Mouse (Mus musculus) v-Abl transformed pro-B cells (cell line): ENCODE measurements around the gene Retreg1.

Source experiments
- in situ Hi-C, 2 experiments: fragments of 400-800 bp; cut with MboI; formaldehyde crosslinking; loops; one replicate each; pipeline ENCODE4 v1.15.1; 2025; ENCODE audit not compliant: unreplicated experiment in 2 of 2

The Retreg1 gene

DNA sequence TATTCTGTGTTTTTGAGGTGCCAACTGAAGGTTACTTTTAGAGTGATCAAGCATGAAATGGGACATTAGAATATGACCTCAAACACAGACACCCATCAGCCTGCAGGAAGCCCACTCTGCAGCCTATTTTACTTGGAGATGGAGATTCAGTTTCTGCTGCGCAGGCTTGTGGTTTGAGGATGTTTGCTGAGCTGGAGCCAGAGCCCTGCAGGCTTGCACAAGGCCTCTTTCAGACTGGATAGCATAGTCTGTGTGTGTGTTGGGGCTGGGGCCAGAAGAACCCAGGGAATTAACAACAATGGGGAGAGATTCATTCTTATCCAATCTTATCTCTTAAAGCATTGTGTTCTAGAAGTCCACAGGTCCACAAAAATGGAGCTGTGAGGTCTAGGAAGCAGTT lies 30.6 kb downstream of the Retreg1 start:
- in situ Hi-C loops: no loop called here

DNA sequence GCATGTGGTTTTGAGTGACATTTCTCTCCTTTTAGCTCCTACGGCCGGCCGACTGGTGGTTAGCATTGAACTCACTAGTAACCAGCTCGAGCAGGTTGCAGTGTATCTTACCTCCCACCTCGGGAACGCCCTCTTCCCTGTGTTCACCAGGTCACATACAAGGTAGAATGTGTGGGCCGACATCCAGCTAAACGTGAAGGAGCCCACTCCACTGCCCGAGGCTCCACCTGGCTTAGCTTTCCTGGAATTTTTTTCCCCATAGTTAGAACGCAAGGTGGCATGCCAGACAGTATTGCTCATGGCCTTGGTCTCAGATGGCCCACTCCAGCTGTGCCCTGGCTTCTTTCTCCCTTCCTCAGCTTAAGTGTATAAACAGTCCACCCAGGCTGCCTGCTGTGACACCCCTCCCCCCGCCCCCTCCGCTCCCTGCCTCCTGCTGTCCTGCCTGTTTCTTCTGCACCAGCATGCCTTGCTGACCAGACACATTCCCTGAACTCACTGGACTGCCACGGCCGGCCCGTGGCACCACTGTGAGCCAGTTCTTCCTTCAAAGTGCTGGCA lies 33.7 kb downstream of the Retreg1 start:
- in situ Hi-C loops: no loop called here

DNA sequence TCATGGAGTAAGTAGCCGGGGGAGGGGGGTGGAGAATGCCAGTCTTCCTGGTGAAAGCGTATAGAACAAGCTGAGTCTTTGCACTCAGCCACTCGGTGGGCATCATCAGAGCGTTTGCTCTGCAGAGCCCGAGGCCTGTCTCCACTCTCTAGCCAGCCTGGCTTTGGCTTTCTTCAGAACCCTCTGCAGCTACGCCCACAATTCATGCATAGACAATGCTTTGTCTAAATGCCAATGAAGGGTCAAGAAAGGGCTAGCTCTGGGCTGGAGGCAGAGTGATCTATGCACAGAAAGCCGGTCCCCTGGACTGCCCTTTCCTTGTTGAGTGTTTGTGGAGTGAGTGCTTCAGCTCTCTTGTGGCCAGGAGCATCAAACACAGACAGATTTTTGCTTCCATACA lies 34.8 kb downstream of the Retreg1 start:
- in situ Hi-C loops: no loop called here

DNA sequence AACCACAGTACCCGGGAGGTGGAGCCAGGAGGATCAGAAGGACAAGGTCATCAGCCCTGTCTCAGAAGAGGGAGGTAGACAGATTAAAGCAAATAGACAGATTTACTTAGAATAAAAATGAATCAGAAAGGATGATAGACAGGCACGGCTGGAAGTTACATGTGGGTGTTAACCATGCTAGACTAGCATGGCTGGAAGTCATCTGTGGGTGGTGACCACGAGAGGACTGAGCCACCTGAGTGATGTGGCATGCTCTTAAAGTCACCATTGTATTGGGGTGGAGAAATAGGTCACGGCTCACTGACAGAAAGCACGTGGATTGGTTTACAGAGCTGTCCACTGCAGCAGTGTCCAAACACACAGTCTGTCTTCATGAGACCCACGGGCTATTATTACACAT lies 36.2 kb downstream of the Retreg1 start:
- in situ Hi-C loops: no loop called here

DNA sequence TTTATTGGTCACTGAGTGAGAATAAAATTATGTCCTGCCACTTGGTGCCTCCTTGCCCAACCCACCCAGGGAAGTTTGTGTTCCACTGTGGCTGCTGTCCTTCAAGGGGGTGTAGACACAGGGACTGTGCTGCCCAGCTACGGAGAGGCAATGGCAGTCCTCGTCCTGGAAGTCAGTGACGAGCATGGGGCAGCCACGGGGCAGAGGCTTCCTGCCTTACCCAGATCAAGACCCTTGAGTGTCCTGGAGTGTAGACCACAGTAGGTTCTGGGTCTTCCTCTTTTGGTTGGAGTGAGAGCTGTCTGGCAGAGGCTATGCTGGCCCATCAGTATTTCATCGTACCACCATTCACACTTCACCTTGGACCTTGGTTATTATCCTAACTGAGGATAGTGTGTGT lies 37.2 kb downstream of the Retreg1 start:
- in situ Hi-C loops: no loop called here

DNA sequence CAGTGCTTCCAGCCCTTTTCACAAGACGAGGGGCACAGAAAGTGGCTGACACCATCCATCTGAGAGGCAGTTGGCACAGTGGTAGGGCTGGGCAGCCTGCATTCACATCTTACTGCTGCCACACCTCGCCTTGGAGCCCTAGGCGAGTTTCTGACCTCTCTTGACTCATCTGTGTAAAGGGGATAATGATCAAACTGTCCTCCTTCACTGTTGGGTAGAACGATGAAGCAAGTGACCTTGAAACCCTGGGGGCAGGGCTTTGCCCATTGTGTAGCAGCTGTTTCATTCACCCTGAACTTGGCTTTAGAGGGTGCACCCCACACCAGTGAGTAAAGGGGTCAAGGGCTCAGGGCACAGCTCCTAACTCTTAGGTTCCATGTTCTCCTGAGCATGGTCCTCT lies 39.0 kb downstream of the Retreg1 start:
- in situ Hi-C loops: no loop called here

DNA sequence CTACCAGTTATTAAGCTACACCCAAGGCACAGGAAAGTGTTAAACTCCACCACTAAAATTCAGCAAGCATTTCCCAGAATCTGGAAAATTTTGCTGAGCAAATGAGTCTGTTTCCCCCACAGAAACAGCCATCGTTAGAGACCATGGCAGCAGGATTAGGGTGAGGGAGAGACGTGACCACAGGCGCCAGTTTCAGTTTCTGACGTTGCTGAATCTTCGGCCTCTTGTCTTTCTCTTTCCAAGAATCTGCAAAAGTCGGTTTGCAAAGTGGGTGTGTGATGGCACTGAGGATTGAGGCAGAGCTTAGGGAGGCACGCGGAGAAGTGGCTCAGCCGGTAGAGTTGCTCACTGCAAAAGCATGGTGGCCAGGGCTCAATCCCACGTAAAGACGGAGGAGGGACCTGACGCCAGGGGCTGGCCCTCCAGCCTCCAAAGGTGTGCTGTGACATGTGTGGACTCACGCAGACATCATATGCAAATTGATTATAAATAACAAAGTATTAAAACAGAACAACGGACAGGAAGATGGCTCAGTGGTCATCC lies 41.5 kb downstream of the Retreg1 start:
- in situ Hi-C loops: no loop called here

DNA sequence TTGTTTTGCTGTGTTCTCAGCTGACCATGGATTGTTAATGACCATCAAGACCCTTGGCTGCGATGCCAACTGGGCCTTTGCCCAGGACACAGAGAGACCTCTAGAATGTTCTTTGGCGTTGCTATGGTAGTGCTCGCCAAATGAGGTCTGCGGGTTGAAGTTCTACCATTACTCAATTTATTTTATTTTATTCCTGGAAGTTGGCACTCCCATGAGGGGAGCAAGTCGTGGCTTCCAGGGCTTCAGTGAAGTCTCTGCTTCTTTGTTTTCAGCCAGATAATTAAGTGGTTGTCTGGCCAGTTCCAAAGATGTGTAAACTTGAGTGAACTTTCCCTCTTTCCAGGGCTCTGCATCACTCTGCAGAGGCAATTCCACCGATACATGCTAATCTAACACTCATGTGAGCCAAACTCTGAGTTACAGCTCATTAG lies 43.6 kb downstream of the Retreg1 start:
- in situ Hi-C loops: no loop called here

DNA sequence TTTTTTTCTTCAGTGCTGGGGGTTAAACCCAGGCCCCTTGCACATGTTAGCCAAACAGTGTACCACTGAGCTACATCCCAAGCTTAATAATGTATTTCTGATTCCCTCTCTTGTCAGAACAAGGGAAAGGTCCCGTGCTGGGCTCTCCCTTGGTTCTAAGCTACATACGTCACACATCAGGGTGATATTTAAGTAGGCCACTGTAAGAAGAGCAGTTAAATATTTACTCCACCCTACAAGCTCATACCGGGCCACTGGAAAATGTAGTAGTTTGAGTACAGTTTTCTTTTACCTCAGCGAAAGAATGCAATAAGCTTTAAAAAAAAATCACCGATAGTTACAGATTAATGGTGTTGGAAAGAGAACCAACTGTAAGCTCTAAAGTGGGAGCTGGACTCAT lies 46.9 kb downstream of the Retreg1 start:
- in situ Hi-C loops: loop anchor here (5.0 to 10.0 kb wide), 2 partner anchors 85 to 92 kb away; partner anchors contain the start of gene Zfp622 (in 1 of the 2)

DNA sequence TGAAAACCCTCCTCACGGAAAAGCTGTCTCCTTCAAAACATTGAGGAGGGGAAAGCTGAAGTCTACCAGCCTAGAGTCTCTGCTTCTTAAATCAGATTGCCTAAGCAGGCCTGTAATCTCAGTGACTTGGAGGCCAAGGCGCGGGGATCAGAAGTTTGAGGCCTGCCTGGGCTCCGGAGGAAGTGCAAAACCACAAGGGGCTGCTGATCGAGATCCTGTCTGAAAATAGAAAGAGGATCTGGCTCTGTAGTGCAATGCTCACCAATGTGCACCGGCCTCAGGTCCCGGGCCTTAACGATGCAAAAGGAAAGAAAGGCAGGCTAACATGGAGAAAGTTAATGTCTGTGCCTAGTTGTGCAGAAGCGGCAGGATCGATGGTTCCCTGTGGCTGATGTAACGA lies 48.6 kb downstream of the Retreg1 start:
- in situ Hi-C loops: loop anchor here (5.0 to 10.0 kb wide), 2 partner anchors 87 to 91 kb away; partner anchors contain the start of gene Zfp622 (in 1 of the 2)

DNA sequence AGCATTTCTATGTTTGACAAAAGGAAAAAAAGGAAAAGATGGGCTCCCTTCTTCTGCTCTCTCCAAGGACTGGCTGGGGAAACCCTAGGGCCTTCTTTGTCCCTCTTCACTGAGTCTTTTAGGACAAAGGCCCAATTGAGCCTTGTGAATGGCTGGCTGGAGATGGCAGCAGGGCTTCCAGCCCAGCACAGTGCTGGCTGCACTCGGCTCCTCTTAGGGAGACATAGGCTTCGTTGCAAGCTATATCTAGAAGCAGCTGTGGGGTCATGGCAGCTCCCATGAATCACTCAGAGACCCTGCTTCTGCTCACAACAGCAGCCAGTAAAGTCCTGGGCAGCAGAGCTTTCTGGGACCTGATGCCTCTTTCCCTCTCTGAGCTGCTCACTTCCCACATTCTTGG lies 50.3 kb downstream of the Retreg1 start:
- in situ Hi-C loops: loop anchor here (5.0 to 10.0 kb wide), 2 partner anchors 89 kb away; partner anchors contain the start of gene Zfp622 (in 1 of the 2)

DNA sequence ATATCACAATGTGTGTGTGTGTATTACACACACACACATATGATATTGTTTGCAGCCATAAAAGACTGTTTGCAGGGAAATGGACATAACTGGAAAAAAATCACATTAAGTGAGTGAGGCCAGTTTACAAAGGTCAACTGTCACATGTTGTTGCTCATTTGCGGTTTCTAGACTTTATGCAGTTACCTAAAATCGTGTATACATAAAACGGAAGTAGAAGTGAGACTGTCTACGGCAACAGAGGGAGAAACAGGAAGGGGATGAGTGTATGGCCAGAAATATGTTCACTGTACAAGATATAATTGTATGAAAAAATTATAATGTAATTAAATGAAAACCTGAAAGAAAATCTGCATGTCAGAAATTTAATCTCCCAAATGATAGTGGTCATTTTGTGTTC lies 53.8 kb downstream of the Retreg1 start:
- in situ Hi-C loops: loop anchor here in 1 of 2 experiments (10.0 kb wide), 1 partner anchor 92 kb away; no protein-coding TSS in a partner anchor

DNA sequence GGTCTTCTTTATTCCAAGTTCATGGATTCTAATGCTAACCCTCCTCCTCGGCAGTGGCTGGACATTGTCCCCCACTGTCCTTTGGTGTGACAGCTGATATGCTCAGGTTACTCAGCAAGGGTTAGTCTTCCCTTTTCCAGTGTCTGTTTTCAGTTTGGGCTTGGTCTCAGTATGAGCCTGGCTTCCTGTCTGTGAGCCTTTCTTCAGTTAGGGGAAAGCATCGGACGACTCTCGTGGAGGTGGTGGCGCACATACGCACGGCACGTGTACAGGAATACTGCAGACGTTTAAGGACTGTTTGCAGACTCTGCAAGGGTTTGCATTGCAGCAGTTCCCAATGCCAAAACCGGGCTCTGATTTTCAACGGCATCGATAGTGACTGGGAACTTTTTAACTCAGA lies 54.6 kb downstream of the Retreg1 start:
- in situ Hi-C loops: loop anchor here in 1 of 2 experiments (10.0 kb wide), 1 partner anchor 93 kb away; no protein-coding TSS in a partner anchor

DNA sequence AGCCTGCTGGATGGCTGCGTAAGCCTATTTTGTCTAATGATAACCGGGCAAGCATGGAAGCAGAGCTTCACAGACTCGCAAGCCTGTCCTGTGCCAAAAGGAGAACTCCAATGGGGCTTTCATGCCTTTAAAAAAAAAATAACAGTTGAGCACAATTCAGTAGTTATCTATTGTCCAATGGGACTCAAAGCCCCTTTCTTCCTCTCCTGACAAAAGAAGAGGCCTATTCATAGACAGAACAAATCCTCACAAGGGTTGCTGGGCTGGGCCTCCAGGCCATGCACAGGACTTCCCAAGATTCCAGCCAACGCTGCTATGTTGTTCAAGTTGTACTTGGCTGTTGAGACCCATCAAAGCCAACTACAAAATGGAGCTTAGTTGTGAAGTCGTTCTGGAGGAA lies 56.0 kb downstream of the Retreg1 start:
- in situ Hi-C loops: loop anchor here in 1 of 2 experiments (10.0 kb wide), 1 partner anchor 94 kb away; no protein-coding TSS in a partner anchor

DNA sequence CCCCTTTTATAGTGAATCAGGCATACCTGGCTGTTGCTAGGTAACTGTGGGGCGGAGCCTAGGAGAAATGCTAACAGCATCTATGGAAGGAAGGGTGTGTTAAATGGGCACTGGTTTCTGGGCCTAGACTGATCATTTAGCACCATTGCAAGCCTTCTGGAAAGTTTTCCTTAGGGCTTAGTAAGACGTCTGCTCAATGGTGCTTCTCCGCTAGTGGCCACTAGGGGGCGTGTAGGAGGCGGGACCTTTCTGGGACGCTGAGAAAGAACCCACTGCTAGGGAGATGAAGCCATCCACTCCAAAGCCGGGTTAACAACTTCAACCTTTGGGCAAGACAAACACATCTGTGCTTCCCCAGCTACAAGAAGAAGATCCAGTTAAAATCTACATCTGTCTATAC lies 57.6 kb downstream of the Retreg1 start:
- in situ Hi-C loops: no loop called here

DNA sequence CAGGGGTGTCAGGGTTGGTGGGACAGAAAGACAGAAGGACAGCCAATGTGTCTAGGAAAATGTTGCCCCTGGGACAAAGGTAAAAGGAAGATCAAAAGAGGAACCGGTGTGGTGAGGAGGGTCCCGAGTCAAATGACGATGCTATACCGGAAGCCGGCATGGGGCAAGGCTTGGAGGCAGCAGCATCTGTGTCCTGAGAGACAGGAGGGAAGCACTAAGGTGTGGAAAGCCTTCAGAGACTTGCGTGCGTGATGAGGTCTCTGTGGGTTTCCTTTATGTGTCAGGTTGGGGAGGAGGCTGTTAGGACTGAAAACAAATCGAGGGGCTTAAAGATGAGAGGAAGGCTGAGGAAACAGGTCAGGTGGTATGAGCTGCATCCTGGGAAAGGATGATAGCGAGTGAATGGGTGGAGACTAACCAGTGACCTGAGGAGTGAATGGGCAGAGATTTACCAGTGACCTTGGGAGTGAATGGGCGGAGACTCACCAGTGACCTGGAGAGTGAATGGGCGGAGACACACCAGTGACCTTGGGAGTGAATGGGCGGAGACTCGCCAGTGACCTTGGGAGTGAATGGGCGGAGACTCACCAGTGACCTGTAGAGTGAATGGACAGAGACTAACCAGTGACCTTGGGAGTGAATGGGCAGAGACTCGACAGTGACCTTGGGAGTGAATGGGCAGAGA lies 60.1 kb downstream of the Retreg1 start:
- in situ Hi-C loops: no loop called here

DNA sequence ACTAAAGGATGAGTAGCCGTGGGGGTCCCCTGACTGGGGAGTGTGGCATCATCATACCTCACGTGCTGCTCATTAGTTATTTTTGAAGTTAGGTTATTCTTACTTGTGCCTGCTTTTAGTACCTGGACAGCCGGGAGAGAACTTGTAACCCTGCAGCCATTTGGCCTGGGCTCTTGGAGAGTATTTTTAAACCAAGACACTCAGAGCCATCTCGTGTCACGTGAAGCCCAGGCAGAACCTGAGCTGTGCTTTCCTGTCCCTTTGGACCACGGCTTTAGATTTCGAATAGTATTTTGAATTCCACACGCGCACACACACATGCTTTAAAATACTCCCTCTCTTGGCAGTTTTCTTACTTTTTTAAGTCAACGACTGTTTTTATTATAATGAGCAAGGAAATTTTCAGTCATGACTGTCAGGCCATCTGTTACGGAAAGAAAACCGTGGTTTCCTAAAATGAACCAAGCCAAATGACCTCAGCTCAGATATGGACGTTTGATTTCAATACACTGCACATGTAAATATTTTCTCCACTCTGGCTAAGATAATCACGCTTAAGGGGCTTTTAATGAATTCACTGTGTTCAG lies 61.5 kb downstream of the Retreg1 start:
- in situ Hi-C loops: no loop called here

DNA sequence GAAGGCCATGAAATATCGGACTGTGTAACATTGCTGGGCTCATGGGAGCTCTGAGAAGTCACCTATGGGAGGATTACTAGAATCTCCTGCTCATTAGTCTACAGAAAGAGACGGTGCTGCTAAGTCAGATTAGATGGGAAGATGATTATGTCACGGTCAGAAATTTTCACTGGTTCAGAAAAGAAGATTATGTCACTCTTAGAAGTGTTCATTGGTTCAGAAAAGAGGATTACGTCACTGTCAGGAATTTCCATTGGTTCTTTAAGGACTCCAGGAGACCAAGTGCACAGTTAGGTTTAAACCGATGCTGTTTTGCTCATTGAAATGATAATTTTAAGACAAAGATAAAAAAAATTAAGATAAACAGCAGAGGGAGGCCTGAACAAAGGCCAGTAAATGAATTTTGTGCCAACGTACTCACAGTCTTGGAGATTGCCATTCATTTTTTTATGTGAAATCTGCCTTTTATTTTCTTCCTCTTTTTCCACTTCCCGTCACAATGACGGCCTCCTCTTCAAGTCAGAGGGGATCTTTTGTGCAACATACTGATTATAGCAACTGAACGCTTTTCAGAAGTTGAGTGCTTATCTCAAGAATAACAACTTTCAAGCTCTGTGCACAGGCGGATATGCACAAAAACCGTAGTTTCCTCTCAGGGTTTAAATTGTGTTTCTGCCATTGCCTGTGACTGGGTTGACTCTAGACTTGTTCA lies 67.0 kb downstream of the Retreg1 start:
- in situ Hi-C loops: no loop called here

DNA sequence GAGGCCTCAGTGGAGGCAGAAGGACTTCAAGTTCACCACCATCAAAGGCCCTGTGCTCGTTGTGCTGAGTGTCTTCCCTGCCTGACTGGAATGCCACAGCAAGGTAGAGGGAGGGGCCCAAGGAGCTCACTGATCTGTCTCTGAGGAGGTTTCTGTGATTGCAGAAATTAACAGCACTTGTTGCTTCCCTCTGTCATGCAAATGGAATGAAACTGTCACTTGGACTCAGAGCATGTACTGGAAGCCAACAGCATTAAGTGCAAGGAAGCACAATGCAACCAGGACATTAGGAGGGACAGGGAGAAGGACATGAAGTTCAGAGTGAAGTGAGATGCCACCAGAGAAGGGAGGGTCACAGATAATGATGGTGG lies 67.5 kb downstream of the Retreg1 start:
- in situ Hi-C loops: no loop called here

DNA sequence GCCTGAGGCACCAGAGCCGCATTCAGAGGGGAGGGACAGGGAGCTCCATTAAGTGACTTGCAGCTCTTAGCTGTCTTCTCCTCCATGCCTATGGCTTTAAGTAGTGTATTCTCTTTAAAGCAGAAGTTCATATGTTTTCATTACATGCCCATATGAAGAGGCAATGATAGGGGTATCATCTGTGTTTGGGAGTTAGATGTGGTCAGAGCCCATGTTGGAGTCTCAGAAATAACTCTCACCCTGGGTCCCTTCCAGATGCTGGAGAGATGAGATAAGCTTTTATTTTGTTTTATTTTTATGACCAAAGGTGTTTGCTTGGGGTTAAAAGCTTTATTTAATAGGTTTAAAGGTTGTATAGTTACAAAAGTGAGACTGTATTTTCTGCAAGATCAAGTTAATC lies 67.9 kb downstream of the Retreg1 start:
- in situ Hi-C loops: no loop called here

DNA sequence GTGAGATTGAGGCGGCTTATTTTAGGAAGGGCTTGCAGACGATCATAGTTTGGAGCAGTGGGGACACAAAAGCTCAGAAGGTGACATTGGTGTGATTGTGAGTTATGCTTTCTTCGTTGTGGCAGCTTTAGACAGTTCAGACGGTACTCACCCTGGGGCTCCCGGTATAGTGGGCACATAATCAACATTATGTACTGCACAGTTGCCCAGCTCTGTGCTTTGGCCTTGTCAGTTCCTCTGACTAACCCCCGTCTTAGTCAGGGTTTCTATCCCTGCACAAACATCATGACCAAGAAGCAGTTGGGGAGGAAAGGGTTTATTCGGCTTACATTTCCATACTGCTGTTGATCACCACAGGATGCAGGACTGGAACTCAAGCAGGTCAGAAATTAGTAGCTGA lies 69.9 kb downstream of the Retreg1 start:
- in situ Hi-C loops: no loop called here
